ENCODE assay signal across 7 mouse cellular contexts in the genomic region with DNA sequence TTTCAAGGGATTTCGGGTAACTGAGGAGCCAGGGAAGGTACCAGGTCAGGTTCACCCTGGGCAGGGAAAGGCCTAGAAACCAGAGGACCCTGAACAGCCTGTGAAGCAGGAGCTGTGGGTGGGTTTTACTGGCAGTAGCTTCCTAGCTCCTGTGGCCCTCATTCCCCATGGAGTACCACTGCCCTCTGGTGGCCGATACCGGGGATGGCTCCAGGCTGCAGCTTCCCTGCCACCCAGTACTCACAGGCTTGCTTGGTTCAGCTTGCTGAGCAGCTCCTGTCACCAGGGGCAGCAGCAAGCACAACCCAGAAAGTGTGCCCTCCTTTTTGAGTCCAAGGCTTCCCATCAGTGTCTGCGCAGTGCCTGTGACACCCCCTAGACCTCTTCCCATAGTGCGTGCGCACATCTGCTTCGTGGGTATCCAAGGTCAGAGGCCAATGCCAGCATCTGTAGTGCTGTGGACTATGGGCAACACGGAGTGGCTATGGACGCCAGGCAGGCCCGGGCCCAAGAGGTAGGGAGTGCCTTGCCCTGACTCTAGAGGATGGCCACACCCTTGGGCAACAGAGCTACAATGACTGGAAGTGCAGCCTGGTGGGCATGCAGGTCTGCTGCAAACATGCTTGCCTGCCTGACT. TPM values are rescaled to one million over a fixed set of nuclear protein-coding genes. Genes with fewer than 3 reads are reported as not detected.
DNase-seq lines count a peak whose midpoint lies in the region; ATAC-seq and TF ChIP-seq lines count a peak whose summit lies in the region.
"Not testable (repeated sequence)": the region's sequence is repeated elsewhere in the genome, so short reads cannot be mapped to it uniquely, and the experiment has no call there.

No protein-coding gene starts in this region.

- not testable (repeated sequence) for H3K4me1 ChIP-seq in embryonic facial prominence, embryonic 14.5 days (ENCODE audit: control insufficient read depth, insufficient read depth, low read length); forebrain, postnatal 0 days (ENCODE audit: insufficient read depth); intestine, postnatal 0 days (replicated peaks; ENCODE audit: control insufficient read depth, insufficient read depth, low read length); limb, embryonic 14.5 days (ENCODE audit: control insufficient read depth, insufficient read depth, low read length); neural tube, embryonic 12.5 days

- not testable (repeated sequence) for H3K36me3 ChIP-seq in embryonic facial prominence, embryonic 14.5 days (ENCODE audit: control insufficient read depth, insufficient read depth, low read length); forebrain, postnatal 0 days (ENCODE audit: insufficient read depth); intestine, postnatal 0 days (ENCODE audit: control insufficient read depth, insufficient read depth); limb, embryonic 14.5 days (ENCODE audit: control insufficient read depth, insufficient read depth, low read length); neural tube, embryonic 12.5 days

- DNase-seq in embryonic facial prominence, embryonic 14.5 days (ENCODE audit: low spot score); forebrain, postnatal 0 days; limb, embryonic 14.5 days (ENCODE audit: low spot score): not testable (repeated sequence)

- peak; percentile 72 for ATAC-seq in embryonic facial prominence, embryonic 14.5 days (ENCODE audit: low read depth)
- peak; percentile 56; the same call in 1 of the 2 replicates for ATAC-seq in forebrain, postnatal 0 days
- ATAC-seq in hematopoietic stem cell, adult 5-6 weeks (replicated peaks in 1 of 2; ENCODE audit: insufficient read depth in 1 of 2, low FRiP score in 2 of 2, low TSS enrichment in 1 of 2, low read depth in 1 of 2, poor library complexity in 2 of 2, severe bottlenecking in 2 of 2) = peak; percentile 93 to 95
- ATAC-seq in intestine, postnatal 0 days = not testable (repeated sequence)
- ATAC-seq in limb, embryonic 14.5 days (ENCODE audit: low FRiP score, low read depth) = peak; percentile 57; the same call in 1 of the 2 replicates
- peak; percentile 99 for ATAC-seq in megakaryocyte, adult 5-6 weeks (ENCODE audit: poor library complexity, severe bottlenecking)
- peak; percentile 61; the same call in 1 of the 2 replicates for ATAC-seq in neural tube, embryonic 12.5 days (ENCODE audit: low FRiP score, low read depth)

- H3K9ac ChIP-seq in embryonic facial prominence, embryonic 14.5 days (ENCODE audit: low read depth, low read length); forebrain, postnatal 0 days; intestine, postnatal 0 days (ENCODE audit: low read depth, low read length); limb, embryonic 14.5 days (ENCODE audit: low read depth, low read length, severe bottlenecking); neural tube, embryonic 12.5 days: not testable (repeated sequence)

- not testable (repeated sequence) for H3K27ac ChIP-seq in embryonic facial prominence, embryonic 14.5 days (replicated peaks; ENCODE audit: low read depth, low read length); forebrain, postnatal 0 days (ENCODE audit: low read depth, low read length); intestine, postnatal 0 days (ENCODE audit: low read depth, low read length); limb, embryonic 14.5 days (replicated peaks; ENCODE audit: low read depth, low read length); neural tube, embryonic 12.5 days

- WGBS in embryonic facial prominence, embryonic 14.5 days = 58% methylated on average over 4 of the region's 10 CpGs
- WGBS in forebrain, postnatal 0 days = 83% methylated on average over 5 of the region's 10 CpGs
- 79% methylated on average over 7 of the region's 10 CpGs for WGBS in intestine, postnatal 0 days
- 66% methylated on average over 5 of the region's 10 CpGs for WGBS in limb, embryonic 14.5 days
- 64% methylated on average over 8 of the region's 10 CpGs for WGBS in neural tube, embryonic 12.5 days

- H3K27me3 ChIP-seq in embryonic facial prominence, embryonic 14.5 days (replicated peaks; ENCODE audit: control insufficient read depth, insufficient read depth, low read length); forebrain, postnatal 0 days (ENCODE audit: insufficient read depth, low read length); intestine, postnatal 0 days (replicated peaks; ENCODE audit: control insufficient read depth, insufficient read depth, low read length); limb, embryonic 14.5 days (ENCODE audit: control insufficient read depth, insufficient read depth, low read length); neural tube, embryonic 12.5 days (replicated peaks): not testable (repeated sequence)

- TF ChIP-seq POLR2A in limb, embryonic 14.5 days (IDR thresholded peaks at IDR 0.05; ENCODE audit: borderline replicate concordance, extremely low read depth, insufficient read depth, insufficient read length) = not testable (repeated sequence)

- not testable (repeated sequence) for H3K4me2 ChIP-seq in embryonic facial prominence, embryonic 14.5 days (ENCODE audit: low read depth, low read length); forebrain, postnatal 0 days (ENCODE audit: low read depth); intestine, postnatal 0 days (replicated peaks; ENCODE audit: low read depth); limb, embryonic 14.5 days (replicated peaks; ENCODE audit: low read depth, low read length, severe bottlenecking); neural tube, embryonic 12.5 days (replicated peaks)

- H3K4me3 ChIP-seq in embryonic facial prominence, embryonic 14.5 days (ENCODE audit: low read depth, low read length); forebrain, postnatal 0 days (ENCODE audit: low read depth, low read length); intestine, postnatal 0 days (ENCODE audit: low read depth, low read length); limb, embryonic 14.5 days (replicated peaks; ENCODE audit: low read length); neural tube, embryonic 12.5 days: not testable (repeated sequence)

- H3K9me3 ChIP-seq in embryonic facial prominence, embryonic 14.5 days (ENCODE audit: control insufficient read depth, low read length); forebrain, postnatal 0 days (ENCODE audit: low read length); intestine, postnatal 0 days (ENCODE audit: control insufficient read depth); limb, embryonic 14.5 days (ENCODE audit: control insufficient read depth, low read length); neural tube, embryonic 12.5 days: not testable (repeated sequence)

- TF ChIP-seq CTCF in forebrain, postnatal 0 days (IDR thresholded peaks at IDR 0.05; ENCODE audit: low read depth) = not testable (repeated sequence)
- 0 out of 2 replicates have a peak, but pooled peaks have one; percentile 14 for TF ChIP-seq CTCF in intestine, postnatal 0 days (IDR thresholded peaks at IDR 0.05; ENCODE audit: low read depth)

RNA-seq across cellular contexts. Expression of a gene that starts 24.7 kb away (rescaled TPM):
- polyA plus RNA-seq in embryonic facial prominence, embryonic 14.5 days (2014; fragmentation: Nextera tagmentation; extraction: Ambion mirVana) = 36.7 and 41.4 TPM in 2 replicates
- 36.5 and 48.9 TPM in 2 replicates for total RNA-seq in forebrain, postnatal 0 days (2014; rRNA removed)
- polyA plus RNA-seq in forebrain, postnatal 0 days (2015; fragmentation: Nextera tagmentation; extraction: Ambion mirVana) = 26.6 and 29.6 TPM in 2 replicates
- total RNA-seq in hematopoietic stem cell, adult 5-6 weeks (2017) = 4.7 and 5.6 TPM in 2 replicates
- polyA plus RNA-seq in intestine, postnatal 0 days (2015; fragmentation: Nextera tagmentation; extraction: Ambion mirVana) = 12.5 and 13.0 TPM in 2 replicates
- polyA plus RNA-seq in limb, embryonic 14.5 days (2012; rRNA removed) = 57.5 and 66.6 TPM in 2 replicates
- 36.9 and 42.8 TPM in 2 replicates for polyA plus RNA-seq in limb, embryonic 14.5 days (2014; fragmentation: Nextera tagmentation; extraction: Ambion mirVana)
- total RNA-seq in megakaryocyte, adult 5-6 weeks (2015) = 1.1 and 1.5 TPM in 2 replicates
- 0.95 and 1.4 TPM in 2 replicates for total RNA-seq in megakaryocyte, adult 5-6 weeks (2017)
- 56.2 and 58.0 TPM in 2 replicates for polyA plus RNA-seq in neural tube, embryonic 12.5 days (2016; fragmentation: Nextera tagmentation; extraction: Ambion mirVana)
